In the genomic region with DNA sequence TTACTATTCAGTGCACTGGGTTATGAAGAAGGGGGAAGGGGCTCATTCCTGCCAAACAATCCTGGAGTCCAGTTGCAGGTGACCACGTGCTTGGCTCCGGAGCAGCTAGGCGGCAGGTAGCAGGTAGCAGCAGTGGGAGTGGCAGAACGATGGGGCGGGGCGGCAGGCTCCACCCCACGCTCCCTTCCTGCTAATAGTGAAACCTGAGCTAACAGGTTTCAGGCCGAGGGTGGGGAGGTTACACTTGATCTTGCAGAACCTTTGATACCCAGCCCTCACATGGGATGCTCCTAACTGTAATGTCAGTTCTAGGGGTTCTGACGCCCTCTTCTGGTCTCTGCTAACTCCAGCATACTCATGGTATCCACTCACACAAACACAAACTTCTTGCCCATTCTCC, we compare ENCODE assay signal across 8 mouse cellular contexts.
A peak's percentile ranks its signal among the peaks of the same experiment; 100 is the strongest.
DNase-seq lines count a peak whose midpoint lies in the region; ATAC-seq and TF ChIP-seq lines count a peak whose summit lies in the region.

No protein-coding gene starts in this region.

- peak; percentile 16 for TF ChIP-seq CTCF in Patski (IDR thresholded peaks at IDR 0.05)

- in situ Hi-C loops in Patski (cut with MboI; ENCODE audit: low pct_unique_long_range_greater_than_20kb): no loop called here

- POLR2A ChIA-PET in Patski (lab: Charles Lee): no interaction called here

- CTCF ChIA-PET in Patski (lab: Charles Lee): no interaction called here

- H3K27me3 ChIP-seq in Patski: no peaks in the 10 kb centered on the region

- intact Hi-C loops in heart, postnatal 10 days (cut with DNase I): no loop called here
- intact Hi-C loops in gastrocnemius, postnatal 14 days (cut with DNase I; ENCODE audit: low total_unique reads): no loop called here

- peak; percentile 65 for DNase-seq in A20 (ENCODE audit: low read depth, low spot score)
- no peak for DNase-seq in Patski (ENCODE audit: low read depth, low spot score)
- peak; percentile 9 to 19 for DNase-seq in cerebellum, postnatal 36 days
- peak; percentile 4 to 42 for DNase-seq in heart, postnatal 10 days
- peak; percentile 69 to 80 for DNase-seq in kidney, postnatal 36 days
- DNase-seq in thymus, postnatal 14 days: peak; percentile 18
- DNase-seq in gastrocnemius, postnatal 14 days: no peak

- ATAC-seq in Patski: no peak
- peak; percentile 62 for ATAC-seq in megakaryocyte, adult 5-6 weeks (ENCODE audit: poor library complexity, severe bottlenecking)

Comparison
In these comparisons a context has a peak if more than half of its experiments do, and no peak if none do; other contexts are left out.
1. DNase-seq: peak in A20 (single experiment), cerebellum, postnatal 36 days (2 of 2), heart, postnatal 10 days (2 of 2), kidney, postnatal 36 days (2 of 2) and thymus, postnatal 14 days (single experiment); none in Patski (single experiment) and gastrocnemius, postnatal 14 days (single experiment).